Mouse (Mus musculus) G1E (cell line): ENCODE measurements at regions not wholly inside any gene's neighbourhood (a gene's known extent, or its start where the extent isn't known, plus 50 kb on each side); places are given as distances from the start of the nearest gene placed in this dataset.

Experiments
- CTCF ChIP-seq: IDR thresholded peaks from 2 replicates; pipeline ENCODE4 v1.5.1; 2012; ENCODE audit warnings: low read depth, low read length, inconsistent platforms, mixed read lengths
- GATA1 ChIP-seq: IDR thresholded peaks from 2 replicates; pipeline ENCODE4 v1.6.1; 2012; ENCODE audit warnings: borderline replicate concordance, low read length, inconsistent platforms, mixed read lengths
- GATA2 ChIP-seq: IDR thresholded peaks from 2 replicates; pipeline ENCODE4 v1.6.1; 2012; ENCODE audit warnings: low read depth, low read length, inconsistent platforms, borderline replicate concordance

GRCm38 (mm10) chr2:160140166-160140740, 193.7 kb downstream of the Gm826 start:
- TF ChIP-seq CTCF (no peak), GATA1 (no peak), GATA2 (no peak)
